Mouse (Mus musculus) hindbrain, embryonic 15.5 days (tissue): ENCODE results near the gene Flad1. TPM values are rescaled to one million over a fixed set of nuclear protein-coding genes. Genes with fewer than 3 reads are reported as not detected.

ENCODE experiments used
- ATAC-seq: fragments of 200-750 bp; cut with Nextera tagmentation; 2 replicates; pipeline ENCODE4 v1.8.0; 2017; ENCODE audit warnings: low read depth, moderate number of reproducible peaks, moderate TSS enrichment; ENCODE audit not compliant: low FRiP score
- H3K27ac ChIP-seq: fragments of 300-500 bp; sonication (generic); replicated peaks from 2 replicates; pipeline ENCODE4 v1.5.1; 2015; ENCODE audit warnings: mild to moderate bottlenecking, inconsistent platforms
- H3K27me3 ChIP-seq: fragments of 300-500 bp; sonication (generic); 2 replicates; pipeline ENCODE4 v1.6.1; 2015; ENCODE audit warnings: control low read depth, inconsistent platforms
- H3K36me3 ChIP-seq: fragments of 300-500 bp; sonication (generic); 2 replicates; pipeline ENCODE4 v1.6.1; 2015; ENCODE audit warnings: control low read depth, inconsistent platforms
- H3K4me1 ChIP-seq: fragments of 300-500 bp; sonication (generic); replicated peaks from 2 replicates; pipeline ENCODE4 v1.6.1; 2015; ENCODE audit warnings: control low read depth, inconsistent platforms
- H3K4me2 ChIP-seq: fragments of 300-500 bp; sonication (generic); 2 replicates; pipeline ENCODE4 v1.6.1; 2015; ENCODE audit warnings: moderate library complexity, mild to moderate bottlenecking, inconsistent platforms
- H3K4me3 ChIP-seq: fragments of 300-500 bp; sonication (generic); 2 replicates; pipeline ENCODE4 v1.5.1; 2015; ENCODE audit warnings: mild to moderate bottlenecking, inconsistent platforms
- H3K9ac ChIP-seq: fragments of 300-500 bp; sonication (generic); 2 replicates; pipeline ENCODE4 v1.6.1; 2015; ENCODE audit warnings: inconsistent platforms
- H3K9me3 ChIP-seq: fragments of 300-500 bp; sonication (generic); 2 replicates; pipeline ENCODE4 v1.6.1; 2016; ENCODE audit warnings: control low read depth, inconsistent platforms
- WGBS: fragments of 180-500 bp; shearing (Covaris S2); methylation state at CpG from one replicate; pipeline ENCODE4 v1.1.7; 2015; 5-methylcytosine and 5-hydroxymethylcytosine counted together
- polyA plus RNA-seq: library from polyadenylated mRNA; unstranded; fragments of >200 nt; fragmentation: Nextera tagmentation; extraction: Ambion mirVana; gene quantifications from 2 replicates; pipeline ENCODE4 v1.2.1, GENCODE M21; 2015

The Flad1 gene
- polyA plus RNA-seq, 1 experiment from 2014 or later = 33.3 TPM

DNA sequence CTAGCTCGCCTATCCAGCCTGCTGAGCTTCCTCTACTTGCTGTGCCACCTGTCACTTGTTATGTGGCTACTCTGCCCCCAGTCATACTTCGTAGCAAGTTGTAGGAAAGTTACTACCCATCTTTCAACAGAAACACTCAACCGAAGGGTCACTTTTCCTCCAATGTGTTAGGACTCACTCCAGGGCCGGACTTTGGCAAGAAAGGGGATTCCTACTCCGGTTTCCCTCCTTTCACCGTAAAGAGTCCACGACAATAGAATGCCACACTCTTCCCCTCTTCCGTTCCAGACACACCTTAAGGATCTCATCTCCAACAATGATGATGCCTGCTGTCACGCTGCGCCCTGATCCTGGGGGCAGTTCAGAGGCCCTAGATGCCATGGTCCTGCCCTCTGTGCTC lies 806 bp downstream of the Flad1 start:
- Histone ChIP-seq H3K27me3 (no peaks in the 10 kb centered on the region), H3K4me2 (peak overlapping the region; percentile 81), H3K4me3 (peak overlapping the region; percentile 45), H3K9ac (peak overlapping the region; percentile 50), H3K27ac (peak overlapping the region; percentile 76), H3K9me3 (no peaks in the 10 kb centered on the region), H3K36me3 (peaks cover 11% of the 10 kb centered on the region), H3K4me1 (peaks cover 21% of the 10 kb centered on the region)
- WGBS = 82% methylated on average over 10 of the region's 10 CpGs
- no peak for ATAC-seq

- WGBS = 93% methylated on average over 3 of the region's 3 CpGs
Observed at GRCm38 (mm10) chr3:89409701-89410100, 2.0 kb downstream of the Flad1 start.

GRCm38 (mm10) chr3:89408448-89408847 lies 3.2 kb downstream of the Flad1 start:
- peaks cover 9% of the 10 kb centered on the region for H3K36me3 ChIP-seq
- no peak overlapping the region for H3K9ac ChIP-seq
- H3K27me3 ChIP-seq = no peaks in the 10 kb centered on the region
- peaks cover 21% of the 10 kb centered on the region for H3K4me1 ChIP-seq
- no peak overlapping the region for H3K27ac ChIP-seq
- no peak for ATAC-seq
- H3K4me2 ChIP-seq = no peak overlapping the region
- H3K9me3 ChIP-seq = no peaks in the 10 kb centered on the region
- no peak overlapping the region for H3K4me3 ChIP-seq
- WGBS = 69% methylated on average over 16 of the region's 16 CpGs

More at GRCm38 (mm10) chr3:89409701-89410100, 2.0 kb downstream of the Flad1 start:
- Histone ChIP-seq H3K4me1 (peaks cover 21% of the 10 kb centered on the region), H3K9me3 (no peaks in the 10 kb centered on the region), H3K36me3 (peaks cover 5% of the 10 kb centered on the region), H3K9ac (no peak overlapping the region), H3K4me2 (no peak overlapping the region), H3K27ac (no peak overlapping the region), H3K4me3 (no peak overlapping the region), H3K27me3 (no peaks in the 10 kb centered on the region)
- ATAC-seq = no peak

DNA sequence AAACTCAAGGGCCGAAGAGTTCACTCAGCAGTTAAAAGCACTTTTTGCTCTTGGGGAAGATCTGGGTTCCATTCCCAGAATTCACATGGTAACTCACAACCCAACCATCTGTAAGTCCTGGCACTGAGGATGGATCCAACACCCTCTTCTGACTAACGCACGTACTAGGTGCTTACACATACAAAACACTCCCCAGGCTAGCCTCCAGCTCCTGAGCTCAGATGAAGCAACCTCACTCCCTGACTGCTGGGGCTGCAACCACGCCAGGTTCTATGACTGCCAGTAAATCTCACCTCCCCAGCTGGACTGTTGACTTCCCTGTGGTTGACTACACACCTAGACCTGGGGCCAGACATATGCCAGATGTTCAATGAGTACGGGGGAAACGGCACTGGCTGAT lies 4.8 kb downstream of the Flad1 start:
- 92% methylated on average over 6 of the region's 6 CpGs for WGBS
- no peak for ATAC-seq

GRCm38 (mm10) chr3:89402693-89403092 lies 9.0 kb downstream of the Flad1 start, which contains the start of gene Lenep:
Gene Lenep, minus strand, starts transcription at chr3:89402793.
- H3K27ac ChIP-seq = no peak within 1 kb of the TSS
- H3K36me3 ChIP-seq = peaks cover 21% of the 10 kb centered on the region
- H3K9ac ChIP-seq = no peak within 1 kb of the TSS
- H3K9me3 ChIP-seq = no peaks in the 10 kb centered on the region
- 69% methylated on average over 5 of the region's 5 CpGs for WGBS
- H3K4me1 ChIP-seq = no peaks in the 10 kb centered on the region
- no peak within 1 kb of the TSS for H3K4me2 ChIP-seq
- ATAC-seq = no peak
- no peaks in the 10 kb centered on the region for H3K27me3 ChIP-seq
- H3K4me3 ChIP-seq = no peak within 1 kb of the TSS

More for the DNA sequence above, 4.8 kb downstream of the Flad1 start:
- H3K4me3 ChIP-seq = no peak overlapping the region
- no peak overlapping the region for H3K27ac ChIP-seq
- no peaks in the 10 kb centered on the region for H3K9me3 ChIP-seq
- no peak overlapping the region for H3K9ac ChIP-seq
- no peak overlapping the region for H3K4me2 ChIP-seq
- H3K27me3 ChIP-seq = no peaks in the 10 kb centered on the region
- H3K4me1 ChIP-seq = peaks cover 14% of the 10 kb centered on the region
- peaks cover 21% of the 10 kb centered on the region for H3K36me3 ChIP-seq

- peaks cover 4% of the 10 kb centered on the region for H3K4me1 ChIP-seq
Observed at GRCm38 (mm10) chr3:89401329-89401728, 10.3 kb downstream of the Flad1 start.

DNA sequence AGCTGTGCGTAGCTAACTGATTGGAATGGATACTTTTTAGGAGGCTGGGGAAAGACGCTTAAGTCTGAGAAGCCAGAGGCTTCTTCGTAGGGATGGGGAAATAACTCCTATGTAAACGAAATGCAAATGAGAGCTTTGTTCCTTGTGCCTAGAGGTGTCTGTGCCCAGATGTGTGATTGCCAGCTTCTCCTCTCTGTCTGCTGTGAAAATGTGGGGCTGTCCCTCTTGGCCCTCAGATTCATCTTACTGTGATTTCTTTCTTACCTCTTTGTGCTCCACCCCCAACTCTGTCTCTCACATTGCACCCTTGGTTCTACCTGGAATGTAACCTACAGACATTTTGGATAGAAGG lies 15.0 kb downstream of the Flad1 start:
- Histone ChIP-seq H3K4me1 (peaks cover 50% of the 10 kb centered on the region), H3K27ac (no peak overlapping the region), H3K9me3 (no peaks in the 10 kb centered on the region), H3K27me3 (peaks cover 33% of the 10 kb centered on the region), H3K4me2 (peak overlapping the region; percentile 99), H3K4me3 (peak overlapping the region; percentile 51), H3K9ac (no peak overlapping the region; the same call in 1 of the 2 replicates), H3K36me3 (no peaks in the 10 kb centered on the region)
- WGBS = under 1% methylated on average over 4 of the region's 4 CpGs
- no peak for ATAC-seq

More at GRCm38 (mm10) chr3:89401329-89401728, 10.3 kb downstream of the Flad1 start:
- Histone ChIP-seq H3K36me3 (peaks cover 21% of the 10 kb centered on the region), H3K9ac (no peak overlapping the region), H3K27me3 (peaks cover 4% of the 10 kb centered on the region; the same call in 1 of the 2 replicates), H3K4me3 (no peak overlapping the region), H3K27ac (no peak overlapping the region), H3K4me2 (no peak overlapping the region), H3K9me3 (no peaks in the 10 kb centered on the region)
- ATAC-seq = no peak
- WGBS = 88% methylated on average over 7 of the region's 7 CpGs

DNA sequence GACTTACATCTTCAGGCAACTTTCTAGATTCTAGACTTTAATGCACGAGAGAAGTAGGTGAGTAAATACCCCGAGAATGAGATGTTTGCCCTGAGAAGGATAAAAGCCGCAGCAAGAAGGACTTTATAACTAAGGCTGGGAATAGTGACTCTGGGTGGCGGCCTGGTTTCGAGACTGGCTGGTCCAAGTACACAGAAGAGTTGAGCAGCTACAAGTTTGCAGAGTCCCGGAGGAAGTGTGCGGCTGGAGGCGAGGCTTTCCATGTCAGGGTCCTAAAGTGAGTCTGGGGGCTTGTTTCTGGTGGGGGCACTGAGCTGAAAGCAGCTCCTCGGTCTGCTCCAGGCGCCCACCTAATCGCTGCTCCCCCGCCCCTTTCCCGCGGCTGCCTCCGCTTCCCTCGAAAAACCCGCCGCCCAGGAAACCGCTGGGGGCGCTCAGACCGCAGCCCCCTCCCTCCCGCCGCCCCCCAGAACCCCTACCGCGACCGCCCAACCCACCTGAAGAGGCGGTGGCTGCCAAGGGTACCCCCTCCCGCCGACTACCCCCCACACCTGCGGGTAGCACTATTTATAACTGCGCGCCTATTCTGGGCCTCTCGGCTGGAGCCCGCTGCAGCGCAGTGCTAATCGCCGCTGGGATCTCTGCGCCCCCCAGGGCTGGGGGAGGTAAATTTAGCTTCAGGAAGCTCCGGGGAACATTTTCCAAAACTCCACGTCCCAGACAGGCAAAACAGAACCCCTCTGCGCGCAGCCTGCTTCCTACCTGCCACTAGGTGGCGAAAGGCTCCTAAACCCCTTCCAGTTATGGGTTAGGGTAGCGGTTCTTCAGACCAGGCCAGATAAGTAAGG lies 15.6 kb downstream of the Flad1 start:
- H3K36me3 ChIP-seq = no peaks in the 10 kb centered on the region
- no peak overlapping the region for H3K27ac ChIP-seq
- peak overlapping the region; percentile 22 for H3K9ac ChIP-seq
- no peak for ATAC-seq
- H3K4me2 ChIP-seq = peak overlapping the region; percentile 99
- H3K4me3 ChIP-seq = peak overlapping the region; percentile 51
- peaks cover 56% of the 10 kb centered on the region for H3K4me1 ChIP-seq
- no peaks in the 10 kb centered on the region for H3K9me3 ChIP-seq
- H3K27me3 ChIP-seq = peaks cover 33% of the 10 kb centered on the region
- under 1% methylated on average over 43 of the region's 44 CpGs for WGBS

DNA sequence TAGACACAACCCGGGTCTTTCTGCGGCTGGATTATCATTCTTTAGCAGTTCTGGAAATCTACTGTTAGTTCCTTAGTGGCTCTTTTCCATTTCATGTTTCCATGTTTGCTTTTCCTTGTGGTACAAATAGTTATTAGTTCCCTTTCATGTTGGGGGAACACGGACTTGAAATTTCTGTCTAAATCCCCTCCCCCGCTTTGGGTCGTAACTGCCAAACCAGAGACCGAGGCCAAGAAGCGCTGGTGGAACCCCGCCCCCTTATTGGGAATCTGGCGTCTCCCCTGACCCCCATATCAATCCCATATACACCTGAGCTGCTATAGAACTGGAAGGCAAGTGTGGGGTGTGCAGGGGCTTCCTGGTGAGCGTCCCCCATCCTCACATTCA lies 16.3 kb downstream of the Flad1 start:
- peak overlapping the region; percentile 51 for H3K4me3 ChIP-seq
- WGBS = 2% methylated on average over 10 of the region's 10 CpGs
- no peaks in the 10 kb centered on the region for H3K36me3 ChIP-seq
- peak overlapping the region; percentile 99 for H3K4me2 ChIP-seq
- H3K27me3 ChIP-seq = peaks cover 33% of the 10 kb centered on the region
- H3K27ac ChIP-seq = no peak overlapping the region
- no peaks in the 10 kb centered on the region for H3K9me3 ChIP-seq
- H3K9ac ChIP-seq = no peak overlapping the region
- peaks cover 62% of the 10 kb centered on the region for H3K4me1 ChIP-seq
- no peak for ATAC-seq

- H3K27ac ChIP-seq = no peak overlapping the region
- peaks cover 33% of the 10 kb centered on the region for H3K27me3 ChIP-seq
- no peaks in the 10 kb centered on the region for H3K36me3 ChIP-seq
- H3K4me3 ChIP-seq = peak overlapping the region; percentile 51
- no peak overlapping the region; the same call in 1 of the 2 replicates for H3K9ac ChIP-seq
- WGBS = 0% methylated on average over 12 of the region's 12 CpGs
- peak overlapping the region; percentile 99 for H3K4me2 ChIP-seq
- no peaks in the 10 kb centered on the region for H3K9me3 ChIP-seq
- ATAC-seq = no peak
- H3K4me1 ChIP-seq = peaks cover 62% of the 10 kb centered on the region
Observed at GRCm38 (mm10) chr3:89394894-89395256, 16.8 kb downstream of the Flad1 start.

DNA sequence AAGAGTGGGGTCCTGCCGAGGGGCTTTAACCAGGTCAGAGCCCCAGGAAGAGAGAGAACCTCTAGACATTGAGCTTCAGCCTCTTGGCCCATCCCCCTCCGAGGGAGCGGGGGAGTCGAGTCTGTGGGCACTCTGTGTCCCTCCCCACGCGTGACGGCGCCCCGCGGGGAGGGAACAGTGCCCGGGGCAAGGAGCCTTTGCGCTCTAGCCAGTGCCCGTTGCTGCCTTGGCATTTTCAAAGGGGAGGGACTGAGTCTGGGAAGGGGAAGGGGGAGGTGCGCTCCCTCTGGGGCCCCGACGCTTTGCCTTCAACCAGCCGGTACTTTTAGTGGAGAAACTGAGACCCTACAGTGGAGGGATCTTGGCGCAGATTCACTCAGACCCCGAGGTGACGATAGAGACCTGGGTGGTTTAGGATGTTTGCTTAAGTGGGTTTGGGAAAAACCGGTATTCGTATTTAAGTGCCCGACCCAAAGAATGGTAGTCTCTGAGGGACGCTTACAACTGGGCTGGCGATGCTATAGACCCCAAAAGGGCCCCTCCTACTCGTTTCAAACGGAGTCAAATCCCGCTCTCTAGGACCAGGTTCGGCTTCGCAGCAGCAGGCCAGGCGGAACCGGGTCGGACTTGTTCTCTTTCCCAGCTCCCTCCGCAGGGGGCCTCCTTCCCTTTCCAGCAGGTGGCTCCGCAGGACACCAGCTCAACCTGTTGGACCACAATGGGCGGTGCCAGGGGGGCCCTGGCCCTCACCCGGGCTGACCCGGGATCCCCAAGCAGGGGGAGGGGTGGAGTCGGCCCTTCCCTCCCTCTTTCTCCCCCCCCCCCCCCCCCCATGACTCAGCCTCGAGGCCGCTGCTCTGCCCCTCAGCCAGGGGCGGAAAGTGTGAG lies 17.4 kb downstream of the Flad1 start, which contains the start of gene Zbtb7b:
Gene Zbtb7b, minus strand, starts transcription at position 771 of the 888 bp plus-strand sequence.
- Histone ChIP-seq H3K36me3 (no peaks in the 10 kb centered on the region), H3K9me3 (no peaks in the 10 kb centered on the region), H3K4me1 (peaks cover 62% of the 10 kb centered on the region), H3K4me2 (peak within 1 kb of the TSS; percentile 99), H3K9ac (peak within 1 kb of the TSS; percentile 44), H3K4me3 (peak within 1 kb of the TSS; percentile 51), H3K27ac (peak within 1 kb of the TSS; percentile 73), H3K27me3 (peaks cover 33% of the 10 kb centered on the region)
- WGBS = 0% methylated on average over 41 of the region's 42 CpGs
- ATAC-seq = peak; percentile 49

- no peaks in the 10 kb centered on the region for H3K36me3 ChIP-seq
- peak overlapping the region; percentile 44 for H3K9ac ChIP-seq
- peak overlapping the region; percentile 73 for H3K27ac ChIP-seq
- WGBS = 0% methylated on average over 15 of the region's 15 CpGs
- peak overlapping the region; percentile 99 for H3K4me2 ChIP-seq
- no peaks in the 10 kb centered on the region for H3K9me3 ChIP-seq
- peaks cover 62% of the 10 kb centered on the region for H3K4me1 ChIP-seq
- peak; percentile 91 for ATAC-seq
- H3K27me3 ChIP-seq = peaks cover 33% of the 10 kb centered on the region
- peak overlapping the region; percentile 51 for H3K4me3 ChIP-seq
Observed at GRCm38 (mm10) chr3:89393605-89394004, 18.1 kb downstream of the Flad1 start.
